Mouse (Mus musculus) ES-Bruce4 (cell line): ENCODE measurements at regions not wholly inside any gene's neighbourhood (a gene's known extent, or its start where the extent isn't known, plus 50 kb on each side); places are given as distances from the start of the nearest gene placed in this dataset.
A peak's percentile ranks its signal among the peaks of the same experiment; 100 is the strongest.

Source experiments
- H3K27ac ChIP-seq: 2 replicates; pipeline ENCODE4 v1.5.1; 2012; ENCODE audit warnings: low read length, inconsistent platforms; ENCODE audit not compliant: insufficient read depth
- H3K27me3 ChIP-seq: 2 replicates; pipeline ENCODE4 v1.6.1; 2012; ENCODE audit warnings: mild to moderate bottlenecking, low read length, inconsistent platforms; ENCODE audit not compliant: control insufficient read depth, poor library complexity, insufficient read depth, severe bottlenecking
- H3K36me3 ChIP-seq: 2 replicates; pipeline ENCODE4 v1.6.1; 2012; ENCODE audit warnings: inconsistent platforms, mild to moderate bottlenecking, low read length, moderate library complexity; ENCODE audit not compliant: control insufficient read depth, poor library complexity, insufficient read depth, severe bottlenecking
- H3K4me1 ChIP-seq: one replicate; pipeline ENCODE4 v1.8.1; 2011; ENCODE audit warnings: low read length; ENCODE audit not compliant: control insufficient read depth, insufficient read depth
- H3K4me3 ChIP-seq: 2 replicates; pipeline ENCODE4 v1.5.1; 2011; ENCODE audit warnings: low read depth, mild to moderate bottlenecking, low read length
- H3K9ac ChIP-seq: 2 replicates; pipeline ENCODE4 v1.6.1; 2012; ENCODE audit warnings: low read depth, mild to moderate bottlenecking, inconsistent platforms; ENCODE audit not compliant: poor library complexity, severe bottlenecking
- H3K9me3 ChIP-seq: replicated peaks from 2 replicates; pipeline ENCODE4 v1.6.1; 2012; ENCODE audit warnings: mild to moderate bottlenecking, low read length, inconsistent platforms; ENCODE audit not compliant: control insufficient read depth, poor library complexity, insufficient read depth, severe bottlenecking
- CTCF ChIP-seq: IDR thresholded peaks from one replicate; pipeline ENCODE4 v1.8.1; 2011; ENCODE audit warnings: low read depth, low read length
- EP300 ChIP-seq: IDR thresholded peaks from 2 replicates; pipeline ENCODE4 v1.6.1; 2011; ENCODE audit warnings: low read depth, low read length; ENCODE audit not compliant: insufficient read depth
- POLR2A ChIP-seq: IDR thresholded peaks from one replicate; pipeline ENCODE4 v1.8.1; 2011; ENCODE audit warnings: low read length; ENCODE audit not compliant: insufficient read depth

- H3K27me3 ChIP-seq, result no peaks in the 10 kb centered on the region
- H3K36me3 ChIP-seq, result no peaks in the 10 kb centered on the region
- TF ChIP-seq CTCF (no peak), EP300 (no peak), POLR2A (no peak)
- H3K4me1 ChIP-seq, result no peaks in the 10 kb centered on the region
- no peaks in the 10 kb centered on the region for H3K9me3 ChIP-seq
- H3K9ac ChIP-seq, result no peak overlapping the region
- H3K27ac ChIP-seq, result no peak overlapping the region
- no peak overlapping the region for H3K4me3 ChIP-seq
These were observed 101.2 kb upstream of the Fam184a start for GRCm38 (mm10) chr10:53852091-53852490.

- H3K4me1 ChIP-seq, result no peaks in the 10 kb centered on the region
- H3K4me3 ChIP-seq, result no peak overlapping the region
- H3K9me3 ChIP-seq, result no peaks in the 10 kb centered on the region
- no peaks in the 10 kb centered on the region for H3K36me3 ChIP-seq
- H3K9ac ChIP-seq, result no peak overlapping the region
- no peak for TF ChIP-seq EP300
- TF ChIP-seq POLR2A, result no peak
- no peak for TF ChIP-seq CTCF
- H3K27me3 ChIP-seq, result no peaks in the 10 kb centered on the region
- no peak overlapping the region for H3K27ac ChIP-seq
These were observed 99.6 kb upstream of the Fam184a start for GRCm38 (mm10) chr10:53850568-53850967.

- H3K27ac ChIP-seq, result no peak overlapping the region
- no peak overlapping the region for H3K9ac ChIP-seq
- no peak overlapping the region for H3K4me3 ChIP-seq
- no peaks in the 10 kb centered on the region for H3K27me3 ChIP-seq
- TF ChIP-seq POLR2A, result no peak
- TF ChIP-seq EP300, result no peak
- TF ChIP-seq CTCF, result no peak
- no peaks in the 10 kb centered on the region for H3K9me3 ChIP-seq
- no peaks in the 10 kb centered on the region for H3K4me1 ChIP-seq
- no peaks in the 10 kb centered on the region for H3K36me3 ChIP-seq
These were observed 62.3 kb upstream of the Fam184a start for GRCm38 (mm10) chr10:53813244-53813620.

DNA sequence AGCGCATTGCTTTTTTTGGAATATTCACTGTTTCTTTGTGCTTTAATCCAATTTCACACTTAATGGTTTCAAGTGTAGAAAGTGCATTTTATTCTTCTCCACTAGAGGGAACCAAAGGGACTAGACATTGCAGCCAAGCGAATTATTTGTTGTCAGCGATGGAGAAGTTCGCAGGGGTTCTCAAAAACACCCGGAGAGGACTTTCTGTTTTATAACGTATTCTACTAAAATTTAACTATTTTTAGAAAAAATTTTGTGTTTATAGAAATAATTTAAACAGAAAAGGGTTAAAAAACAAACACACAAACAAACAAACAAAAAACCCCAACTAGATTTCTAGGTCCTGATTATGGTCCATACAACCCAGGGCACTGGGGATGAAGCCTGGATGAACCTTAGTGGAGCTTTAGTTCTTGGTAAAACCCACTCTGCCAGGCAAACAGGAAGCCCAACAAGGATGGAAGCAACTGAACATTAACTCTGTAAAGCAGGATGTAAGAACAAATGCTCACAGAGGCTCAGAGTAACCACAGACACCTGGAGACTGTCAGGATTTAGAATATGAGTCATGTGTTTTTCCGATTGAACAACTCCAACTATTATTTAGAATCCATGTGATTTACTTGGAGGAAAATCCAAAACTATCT, 61.8 kb upstream of the Fam184a start:
- Histone ChIP-seq H3K27me3 (no peaks in the 10 kb centered on the region), H3K27ac (no peak overlapping the region), H3K9ac (no peak overlapping the region), H3K36me3 (no peaks in the 10 kb centered on the region), H3K4me1 (no peaks in the 10 kb centered on the region), H3K4me3 (no peak overlapping the region), H3K9me3 (no peaks in the 10 kb centered on the region)
- TF ChIP-seq EP300, result no peak
- TF ChIP-seq CTCF, result no peak
- TF ChIP-seq POLR2A, result no peak

GRCm38 (mm10) chr10:53811904-53812596, 61.1 kb upstream of the Fam184a start:
- Histone ChIP-seq H3K9me3 (no peaks in the 10 kb centered on the region), H3K27ac (no peak overlapping the region), H3K4me1 (no peaks in the 10 kb centered on the region), H3K4me3 (no peak overlapping the region), H3K9ac (no peak overlapping the region), H3K36me3 (no peaks in the 10 kb centered on the region), H3K27me3 (no peaks in the 10 kb centered on the region)
- TF ChIP-seq CTCF, result no peak
- TF ChIP-seq POLR2A, result no peak
- TF ChIP-seq EP300, result no peak

DNA sequence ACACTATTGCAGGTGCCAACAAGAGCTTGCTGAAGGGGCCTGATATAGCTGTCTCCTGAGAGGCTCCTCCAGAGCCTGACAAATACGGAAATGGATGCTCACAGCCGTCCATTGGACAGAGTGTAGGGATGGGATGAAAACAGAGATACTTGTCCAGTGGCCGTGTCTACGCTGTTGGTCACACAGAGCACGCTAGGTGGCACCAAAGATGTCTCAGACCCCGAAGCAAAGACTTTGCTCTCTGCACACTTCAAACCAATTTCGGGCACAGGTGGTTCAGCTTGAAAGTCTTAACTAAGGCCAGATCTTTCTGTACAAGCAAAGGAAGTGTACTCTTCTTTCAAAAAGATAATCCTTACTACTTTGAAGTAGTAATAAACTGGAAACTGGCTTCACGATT, 55.8 kb upstream of the Fam184a start:
- Histone ChIP-seq H3K9ac (no peak overlapping the region), H3K9me3 (no peaks in the 10 kb centered on the region), H3K27ac (no peak overlapping the region), H3K4me1 (no peaks in the 10 kb centered on the region), H3K27me3 (no peaks in the 10 kb centered on the region), H3K36me3 (no peaks in the 10 kb centered on the region), H3K4me3 (no peak overlapping the region)
- TF ChIP-seq POLR2A, result no peak
- TF ChIP-seq EP300, result no peak
- peak; percentile 45 for TF ChIP-seq CTCF
